Mouse (Mus musculus): Measurements from ENCODE around the gene Celf3. TPM values are rescaled to one million over a fixed set of nuclear protein-coding genes. Genes with fewer than 3 reads are reported as not detected.

Celf3 gene
- polyA plus RNA-seq, 1 experiment from 2014 or later, result 137 TPM

- Histone ChIP-seq H3K4me1 (replicated peaks; ENCODE audit: control insufficient read depth, insufficient read depth, low read length) (peaks cover 41% of the 10 kb centered on the region), H3K27ac (ENCODE audit: low read depth, low read length) (peak overlapping the region; percentile 85), H3K36me3 (ENCODE audit: control insufficient read depth, insufficient read depth, low read length) (no peaks in the 10 kb centered on the region), H3K27me3 (ENCODE audit: control insufficient read depth, insufficient read depth, low read length) (no peaks in the 10 kb centered on the region; the same call in 1 of the 2 replicates), H3K4me3 (ENCODE audit: low read depth, low read length) (peak overlapping the region; percentile 3; the same call in 1 of the 2 replicates), H3K9me3 (ENCODE audit: control insufficient read depth, low read length) (no peaks in the 10 kb centered on the region), H3K4me2 (ENCODE audit: low read depth, low read length, severe bottlenecking) (peak overlapping the region; percentile 46), H3K9ac (ENCODE audit: low read length) (peak overlapping the region; percentile 35; the same call in 1 of the 2 replicates)
- 9% methylated on average over 20 of the region's 20 CpGs for WGBS
- ATAC-seq (replicated peaks; ENCODE audit: low FRiP score), result peak; percentile 94
- DNase-seq (ENCODE audit: low spot score), result peak; percentile 97
Observed at GRCm38 (mm10) chr3:94483790-94484439, 5.8 kb downstream of the Celf3 start.

GRCm38 (mm10) chr3:94485922-94486321, 7.8 kb downstream of the Celf3 start:
- Histone ChIP-seq H3K27ac (ENCODE audit: low read depth, low read length) (peak overlapping the region; percentile 46), H3K9ac (ENCODE audit: low read length) (no peak overlapping the region), H3K4me3 (ENCODE audit: low read depth, low read length) (no peak overlapping the region), H3K27me3 (ENCODE audit: control insufficient read depth, insufficient read depth, low read length) (no peaks in the 10 kb centered on the region), H3K4me1 (replicated peaks; ENCODE audit: control insufficient read depth, insufficient read depth, low read length) (peaks cover 33% of the 10 kb centered on the region), H3K4me2 (ENCODE audit: low read depth, low read length, severe bottlenecking) (no peak overlapping the region), H3K9me3 (ENCODE audit: control insufficient read depth, low read length) (no peaks in the 10 kb centered on the region), H3K36me3 (ENCODE audit: control insufficient read depth, insufficient read depth, low read length) (no peaks in the 10 kb centered on the region)
- ATAC-seq (replicated peaks; ENCODE audit: low FRiP score), result no peak
- 56% methylated on average over 7 of the region's 7 CpGs for WGBS
- no peak for DNase-seq (ENCODE audit: low spot score)

- H3K27me3 ChIP-seq (ENCODE audit: control insufficient read depth, insufficient read depth, low read length), result no peaks in the 10 kb centered on the region
- H3K27ac ChIP-seq (ENCODE audit: low read depth, low read length), result no peak overlapping the region
- ATAC-seq (replicated peaks; ENCODE audit: low FRiP score) (no peak), DNase-seq (ENCODE audit: low spot score) (peak; percentile 52)
- no peaks in the 10 kb centered on the region; the same call in 1 of the 2 replicates for H3K36me3 ChIP-seq (ENCODE audit: control insufficient read depth, insufficient read depth, low read length)
- no peaks in the 10 kb centered on the region for H3K9me3 ChIP-seq (ENCODE audit: control insufficient read depth, low read length)
- no peak overlapping the region for H3K4me3 ChIP-seq (ENCODE audit: low read depth, low read length)
- 80% methylated on average over 6 of the region's 6 CpGs for WGBS
- no peak overlapping the region for H3K9ac ChIP-seq (ENCODE audit: low read length)
- peaks cover 31% of the 10 kb centered on the region for H3K4me1 ChIP-seq (replicated peaks; ENCODE audit: control insufficient read depth, insufficient read depth, low read length)
- H3K4me2 ChIP-seq (ENCODE audit: low read depth, low read length, severe bottlenecking), result no peak overlapping the region
Observed at GRCm38 (mm10) chr3:94487581-94487980, 9.5 kb downstream of the Celf3 start.

GRCm38 (mm10) chr3:94497162-94497561, 19.1 kb downstream of the Celf3 start:
- H3K4me3 ChIP-seq (ENCODE audit: low read depth, low read length), result no peak overlapping the region
- DNase-seq (ENCODE audit: low spot score), result no peak
- 81% methylated on average over 4 of the region's 4 CpGs for WGBS

GRCm38 (mm10) chr3:94502243-94502642, 24.1 kb downstream of the Celf3 start:
- no peaks in the 10 kb centered on the region; the same call in 1 of the 2 replicates for H3K36me3 ChIP-seq (ENCODE audit: control insufficient read depth, insufficient read depth, low read length)
- H3K4me2 ChIP-seq (ENCODE audit: low read depth, low read length, severe bottlenecking), result no peak overlapping the region
- 66% methylated on average over 3 of the region's 3 CpGs for WGBS
- H3K27ac ChIP-seq (ENCODE audit: low read depth, low read length), result no peak overlapping the region
- H3K4me1 ChIP-seq (replicated peaks; ENCODE audit: control insufficient read depth, insufficient read depth, low read length), result no peaks in the 10 kb centered on the region
- ATAC-seq (replicated peaks; ENCODE audit: low FRiP score), result peak; percentile 39; the same call in 1 of the 2 replicates
- no peaks in the 10 kb centered on the region for H3K9me3 ChIP-seq (ENCODE audit: control insufficient read depth, low read length)
- H3K27me3 ChIP-seq (ENCODE audit: control insufficient read depth, insufficient read depth, low read length), result no peaks in the 10 kb centered on the region
- H3K4me3 ChIP-seq (ENCODE audit: low read depth, low read length), result no peak overlapping the region
- H3K9ac ChIP-seq (ENCODE audit: low read length), result no peak overlapping the region
- no peak for DNase-seq (ENCODE audit: low spot score)

More at GRCm38 (mm10) chr3:94497162-94497561, 19.1 kb downstream of the Celf3 start:
- no peak for ATAC-seq (replicated peaks; ENCODE audit: low FRiP score)
- Histone ChIP-seq H3K4me2 (ENCODE audit: low read depth, low read length, severe bottlenecking) (no peak overlapping the region), H3K36me3 (ENCODE audit: control insufficient read depth, insufficient read depth, low read length) (no peaks in the 10 kb centered on the region; the same call in 1 of the 2 replicates), H3K9ac (ENCODE audit: low read length) (no peak overlapping the region), H3K4me1 (replicated peaks; ENCODE audit: control insufficient read depth, insufficient read depth, low read length) (no peaks in the 10 kb centered on the region), H3K27ac (ENCODE audit: low read depth, low read length) (no peak overlapping the region), H3K9me3 (ENCODE audit: control insufficient read depth, low read length) (no peaks in the 10 kb centered on the region), H3K27me3 (ENCODE audit: control insufficient read depth, insufficient read depth, low read length) (no peaks in the 10 kb centered on the region)

- Histone ChIP-seq H3K27me3 (ENCODE audit: control insufficient read depth, insufficient read depth, low read length) (no peaks in the 10 kb centered on the region), H3K36me3 (ENCODE audit: control insufficient read depth, insufficient read depth, low read length) (peaks cover 3% of the 10 kb centered on the region; the same call in 1 of the 2 replicates), H3K27ac (ENCODE audit: low read depth, low read length) (no peak overlapping the region), H3K9me3 (ENCODE audit: control insufficient read depth, low read length) (no peaks in the 10 kb centered on the region), H3K4me2 (ENCODE audit: low read depth, low read length, severe bottlenecking) (no peak overlapping the region), H3K9ac (ENCODE audit: low read length) (no peak overlapping the region), H3K4me3 (ENCODE audit: low read depth, low read length) (no peak overlapping the region), H3K4me1 (replicated peaks; ENCODE audit: control insufficient read depth, insufficient read depth, low read length) (no peaks in the 10 kb centered on the region)
- ATAC-seq (replicated peaks; ENCODE audit: low FRiP score), result no peak
- DNase-seq (ENCODE audit: low spot score), result no peak
- 98% methylated on average over 1 of the region's 1 CpGs for WGBS
Observed at GRCm38 (mm10) chr3:94506664-94507063, 28.6 kb downstream of the Celf3 start.

- H3K36me3 ChIP-seq (ENCODE audit: control insufficient read depth, insufficient read depth, low read length), result no peaks in the 10 kb centered on the region
- H3K4me2 ChIP-seq (ENCODE audit: low read depth, low read length, severe bottlenecking), result no peak overlapping the region
- no peaks in the 10 kb centered on the region for H3K9me3 ChIP-seq (ENCODE audit: control insufficient read depth, low read length)
- ATAC-seq (replicated peaks; ENCODE audit: low FRiP score) (no peak), DNase-seq (ENCODE audit: low spot score) (no peak)
- no peak overlapping the region for H3K9ac ChIP-seq (ENCODE audit: low read length)
- no peak overlapping the region for H3K4me3 ChIP-seq (ENCODE audit: low read depth, low read length)
- WGBS, result 82% methylated on average over 2 of the region's 2 CpGs
- H3K4me1 ChIP-seq (replicated peaks; ENCODE audit: control insufficient read depth, insufficient read depth, low read length), result no peaks in the 10 kb centered on the region
- no peaks in the 10 kb centered on the region for H3K27me3 ChIP-seq (ENCODE audit: control insufficient read depth, insufficient read depth, low read length)
- H3K27ac ChIP-seq (ENCODE audit: low read depth, low read length), result no peak overlapping the region
Observed at GRCm38 (mm10) chr3:94526731-94527130, 48.6 kb downstream of the Celf3 start.

GRCm38 (mm10) chr3:94533968-94534367, 55.9 kb downstream of the Celf3 start:
- H3K4me1 ChIP-seq (replicated peaks; ENCODE audit: control insufficient read depth, insufficient read depth, low read length), result no peaks in the 10 kb centered on the region
- no peaks in the 10 kb centered on the region for H3K27me3 ChIP-seq (ENCODE audit: control insufficient read depth, insufficient read depth, low read length)
- DNase-seq (ENCODE audit: low spot score) (no peak), ATAC-seq (replicated peaks; ENCODE audit: low FRiP score) (no peak)
- H3K9me3 ChIP-seq (ENCODE audit: control insufficient read depth, low read length), result no peaks in the 10 kb centered on the region
- no peak overlapping the region for H3K4me2 ChIP-seq (ENCODE audit: low read depth, low read length, severe bottlenecking)
- no peak overlapping the region for H3K4me3 ChIP-seq (ENCODE audit: low read depth, low read length)
- H3K9ac ChIP-seq (ENCODE audit: low read length), result no peak overlapping the region
- no peak overlapping the region for H3K27ac ChIP-seq (ENCODE audit: low read depth, low read length)
- H3K36me3 ChIP-seq (ENCODE audit: control insufficient read depth, insufficient read depth, low read length), result no peaks in the 10 kb centered on the region

GRCm38 (mm10) chr3:94537187-94537586, 59.1 kb downstream of the Celf3 start:
- Histone ChIP-seq H3K4me3 (ENCODE audit: low read depth, low read length) (no peak overlapping the region), H3K4me1 (replicated peaks; ENCODE audit: control insufficient read depth, insufficient read depth, low read length) (no peaks in the 10 kb centered on the region), H3K27me3 (ENCODE audit: control insufficient read depth, insufficient read depth, low read length) (no peaks in the 10 kb centered on the region), H3K9ac (ENCODE audit: low read length) (no peak overlapping the region), H3K27ac (ENCODE audit: low read depth, low read length) (no peak overlapping the region), H3K36me3 (ENCODE audit: control insufficient read depth, insufficient read depth, low read length) (no peaks in the 10 kb centered on the region), H3K9me3 (ENCODE audit: control insufficient read depth, low read length) (no peaks in the 10 kb centered on the region), H3K4me2 (ENCODE audit: low read depth, low read length, severe bottlenecking) (no peak overlapping the region)
- DNase-seq (ENCODE audit: low spot score), result no peak
- WGBS, result 97% methylated on average over 3 of the region's 3 CpGs
- ATAC-seq (replicated peaks; ENCODE audit: low FRiP score), result no peak
